Mouse (Mus musculus) spleen, adult 18-20 months (tissue): Measurements from ENCODE around the gene Nkain2.
"Not testable (repeated sequence)": the region's sequence is repeated elsewhere in the genome, so short reads cannot be mapped to it uniquely, and the experiment has no call there.

Experiments used
- DNase-seq, 2 experiments: peaks; one replicate each; pipeline ENCODE4 v3.0.0; 2022; ENCODE audit warnings: mixed read lengths in 2 of 2

Gene Nkain2

DNA sequence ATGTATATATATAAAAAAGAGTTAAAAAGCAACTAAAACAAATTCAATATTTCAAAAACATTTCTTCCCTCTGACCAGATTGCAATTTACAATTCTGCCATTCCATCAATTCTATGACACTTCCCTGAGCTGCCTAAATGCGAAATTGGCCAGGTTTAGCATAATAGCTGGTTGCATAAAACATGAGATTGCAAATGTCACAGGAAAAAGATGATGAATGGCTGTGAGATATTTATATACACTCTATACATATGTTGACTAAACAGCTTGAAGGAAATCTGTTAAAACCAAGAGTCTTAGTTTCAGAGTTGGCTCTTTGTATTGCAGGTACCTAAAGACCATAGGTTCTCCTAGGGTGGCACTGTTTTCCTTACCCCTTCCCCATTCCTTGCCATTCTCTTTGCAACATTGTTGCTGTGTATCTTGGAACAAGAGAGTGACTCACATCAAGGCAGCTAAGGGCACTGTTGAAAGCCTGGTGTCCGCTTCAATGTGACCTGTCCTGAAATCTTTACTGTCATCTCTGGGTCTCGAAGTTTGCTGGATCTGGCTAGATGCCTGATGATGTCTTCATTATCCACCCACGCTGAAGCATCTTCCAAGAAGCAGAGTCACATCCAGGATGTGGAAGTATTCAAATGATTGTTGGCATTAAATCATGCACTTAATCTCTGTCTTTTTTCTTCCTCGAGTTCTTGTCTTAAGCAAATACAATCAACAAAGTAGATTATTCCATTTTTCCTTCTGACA lies 837.5 kb downstream of the Nkain2 start:
- DNase-seq, result no peak

DNA sequence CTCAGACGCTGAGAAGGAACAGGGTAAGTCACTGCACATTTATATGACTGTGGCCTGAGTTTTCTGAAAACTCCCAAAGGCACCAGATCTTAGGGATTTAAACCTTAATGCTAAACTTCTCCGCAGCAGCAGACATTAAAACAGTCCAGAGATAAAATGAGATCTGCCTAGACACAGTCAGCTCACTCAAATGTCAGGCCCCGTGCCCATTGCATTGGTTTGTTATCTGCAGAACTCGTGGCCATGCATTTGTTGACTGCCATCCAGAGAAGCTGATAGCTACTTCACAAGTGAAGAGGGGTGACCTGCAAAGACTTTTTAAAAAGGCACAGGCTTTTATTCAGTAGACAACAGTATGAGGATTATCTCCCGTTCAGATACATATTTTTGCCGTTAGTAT lies 838.2 kb downstream of the Nkain2 start:
- DNase-seq, result no peak

DNA sequence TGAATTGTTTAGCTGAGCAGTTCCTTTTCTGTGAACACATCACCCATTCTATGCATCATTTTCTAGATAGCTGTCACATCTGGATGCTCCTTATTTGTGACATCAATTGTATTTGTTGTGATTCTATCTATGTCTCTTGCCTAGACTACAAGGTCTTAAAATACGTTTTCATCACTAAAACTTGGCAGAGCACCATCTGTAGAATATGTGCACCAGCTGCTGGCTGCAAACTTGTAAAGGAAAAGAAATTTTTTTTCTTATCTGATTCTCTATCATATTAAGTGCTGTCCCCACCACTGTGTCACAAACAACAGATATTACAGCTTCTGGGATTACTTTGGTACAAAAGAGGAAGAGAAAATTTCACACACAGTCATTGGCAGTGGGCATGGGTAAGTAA lies 860.3 kb downstream of the Nkain2 start:
- no peak for DNase-seq

DNA sequence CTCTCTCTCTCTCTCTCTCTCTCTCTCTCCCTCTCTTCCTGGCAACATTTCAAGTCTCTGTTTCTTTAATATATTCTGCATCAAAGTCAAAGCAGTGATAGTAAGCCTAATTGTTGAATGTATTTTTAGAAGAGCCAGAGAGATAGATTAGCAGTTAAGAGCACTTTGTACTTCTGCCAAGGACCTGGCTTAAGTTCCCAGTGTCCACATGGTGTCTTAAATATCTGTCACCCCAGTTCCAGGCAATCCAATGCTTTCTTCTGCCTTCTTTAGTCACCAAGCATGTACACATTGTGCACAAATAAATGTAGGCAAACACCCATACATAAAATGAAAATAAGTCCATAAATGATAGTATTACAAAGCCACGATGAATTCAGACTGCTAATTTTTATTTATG lies 871.9 kb downstream of the Nkain2 start:
- no peak for DNase-seq

DNA sequence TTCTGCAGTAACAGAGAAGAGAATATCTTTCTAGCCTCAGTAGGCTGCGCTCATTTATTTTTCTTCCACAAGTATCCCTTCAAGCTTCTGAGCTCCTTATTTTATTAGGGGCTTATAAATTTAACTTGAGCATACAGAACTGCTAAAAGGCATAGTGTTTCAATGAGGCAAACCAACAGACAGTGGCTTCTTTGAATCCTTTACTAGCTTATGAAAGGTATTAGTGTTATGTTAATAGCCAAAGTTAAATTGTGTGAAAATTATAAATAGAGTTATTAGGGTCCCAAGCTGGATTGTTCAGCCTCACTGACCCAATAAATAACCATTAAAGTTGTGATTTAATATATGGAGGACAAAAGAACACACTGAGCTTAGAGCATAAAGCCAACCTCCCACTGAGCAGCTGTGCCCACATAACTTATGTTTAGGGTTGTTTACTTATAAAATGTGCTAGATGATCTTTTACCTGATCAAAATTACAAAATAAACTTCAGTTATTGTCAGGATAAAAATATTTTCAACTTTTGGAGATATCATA lies 889.0 kb downstream of the Nkain2 start:
- no peak for DNase-seq

DNA sequence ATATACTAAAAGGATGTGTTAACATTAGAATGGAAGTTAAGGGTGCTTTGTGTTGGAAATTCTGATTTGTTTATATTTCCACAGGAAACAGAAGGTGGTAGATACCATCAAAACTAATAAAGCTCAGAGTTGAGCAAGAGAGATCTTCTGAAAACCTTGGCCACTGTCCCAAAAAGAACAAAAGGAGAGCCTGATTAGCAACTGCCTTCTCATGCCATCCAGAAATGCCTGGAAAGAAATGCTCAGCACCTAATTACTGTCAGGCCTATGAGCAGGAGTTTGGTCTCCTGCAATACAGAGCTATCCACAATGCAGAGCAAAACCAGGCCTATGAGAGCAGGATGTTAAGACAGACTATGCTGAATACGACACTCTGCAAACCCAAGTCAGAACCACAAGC lies 897.1 kb downstream of the Nkain2 start:
- DNase-seq, result no peak

DNA sequence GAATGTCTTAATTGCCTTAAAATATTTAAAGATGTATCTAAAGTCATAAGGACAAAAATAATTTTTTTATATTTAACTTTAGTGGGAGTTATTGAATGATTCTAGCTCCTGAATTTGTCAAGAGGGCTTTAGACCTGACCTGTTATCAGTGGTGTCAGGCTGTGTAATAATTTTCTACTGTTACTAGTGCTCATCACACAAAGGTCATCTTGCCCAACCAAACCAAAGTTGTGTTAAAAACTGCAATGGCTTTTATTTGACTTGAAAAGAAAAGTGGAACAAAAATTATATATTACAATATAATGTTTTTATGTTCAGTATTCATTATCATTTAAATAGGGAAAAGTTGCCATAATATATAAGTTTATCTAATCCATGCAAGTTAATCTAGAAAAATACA lies 911.9 kb downstream of the Nkain2 start:
- DNase-seq, result no peak

DNA sequence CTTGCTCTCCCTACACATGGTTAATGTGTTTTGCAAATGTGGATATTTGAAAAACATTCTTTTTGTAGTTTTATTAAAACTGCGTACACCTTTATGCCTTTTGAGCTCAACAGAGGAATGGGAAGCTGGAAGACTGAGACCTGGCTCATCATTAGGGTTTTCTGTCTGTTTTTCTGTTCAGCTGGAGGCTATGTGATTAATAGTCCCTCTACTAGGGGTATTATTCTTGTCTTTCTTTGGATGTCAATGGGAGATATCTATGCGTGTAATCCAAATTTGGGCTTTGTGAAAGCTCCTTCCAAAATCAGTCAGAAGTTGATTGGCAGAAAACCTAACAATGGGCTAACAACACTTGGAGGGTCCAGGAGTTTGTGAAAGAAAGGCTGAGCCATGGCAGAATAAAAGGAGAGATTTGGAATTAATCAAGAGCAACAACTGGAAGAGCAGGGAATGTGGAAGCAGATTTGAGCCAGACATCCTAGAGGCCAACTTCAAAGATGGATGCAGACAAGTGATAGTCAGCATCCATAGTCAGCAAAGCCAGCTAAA lies 943.0 kb downstream of the Nkain2 start:
- no peak for DNase-seq

DNA sequence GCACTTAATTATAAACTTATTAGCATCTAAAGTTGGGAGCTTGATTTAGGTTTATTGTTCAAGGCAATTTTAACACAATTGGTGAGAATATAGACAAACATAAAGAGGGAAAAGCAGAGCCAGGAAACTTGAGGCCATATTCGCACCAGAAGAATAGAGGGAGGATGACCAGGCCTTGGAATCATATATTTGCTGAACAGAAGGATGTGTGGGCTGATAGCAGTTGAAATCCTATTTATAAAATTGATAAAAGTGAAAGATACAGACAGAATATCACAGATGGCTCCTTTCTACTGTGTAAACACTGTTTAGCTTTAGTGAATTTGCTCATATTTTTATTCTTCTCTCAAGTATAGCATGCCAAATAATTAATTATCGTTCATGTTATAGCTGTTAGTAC lies 958.3 kb downstream of the Nkain2 start:
- no peak for DNase-seq

DNA sequence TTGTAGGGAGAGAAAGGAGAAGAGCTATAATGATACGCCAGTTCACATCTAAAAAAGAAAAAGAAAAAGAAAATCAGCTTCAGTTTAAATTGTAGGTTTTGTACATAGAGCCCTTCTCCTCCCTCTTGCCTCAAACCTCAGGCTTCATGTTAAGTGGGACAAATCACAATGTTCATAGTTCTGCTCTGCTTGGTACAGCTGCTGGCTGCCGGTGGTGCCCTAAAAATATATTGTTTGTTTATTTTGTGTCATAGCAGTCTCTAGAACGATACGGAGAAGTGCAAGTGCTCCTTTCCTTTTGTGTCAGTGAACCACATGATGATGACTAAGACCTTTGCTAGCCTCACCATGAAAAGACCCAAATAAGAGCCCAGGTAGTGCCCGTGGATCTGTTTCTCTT lies 962.6 kb downstream of the Nkain2 start:
- DNase-seq, result no peak

DNA sequence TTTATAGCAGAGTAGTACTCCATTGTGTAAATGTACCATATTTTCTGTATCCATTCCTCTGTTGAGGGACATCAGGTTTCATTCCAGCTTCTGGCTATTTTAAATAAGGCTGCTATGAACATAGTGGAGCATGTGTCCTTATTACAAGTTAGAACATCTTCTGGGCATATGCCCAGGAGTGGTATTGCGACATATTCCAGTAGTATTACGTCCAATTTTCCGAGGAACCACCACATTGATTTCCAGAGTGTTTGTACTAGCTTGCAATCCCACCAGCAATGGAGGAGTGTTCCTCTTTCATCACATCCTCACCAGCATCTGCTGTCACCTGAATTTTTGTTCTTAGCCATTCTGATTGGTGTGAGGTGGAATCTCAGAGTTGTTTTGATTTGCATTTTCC lies 969.4 kb downstream of the Nkain2 start:
- not testable (repeated sequence) for DNase-seq

DNA sequence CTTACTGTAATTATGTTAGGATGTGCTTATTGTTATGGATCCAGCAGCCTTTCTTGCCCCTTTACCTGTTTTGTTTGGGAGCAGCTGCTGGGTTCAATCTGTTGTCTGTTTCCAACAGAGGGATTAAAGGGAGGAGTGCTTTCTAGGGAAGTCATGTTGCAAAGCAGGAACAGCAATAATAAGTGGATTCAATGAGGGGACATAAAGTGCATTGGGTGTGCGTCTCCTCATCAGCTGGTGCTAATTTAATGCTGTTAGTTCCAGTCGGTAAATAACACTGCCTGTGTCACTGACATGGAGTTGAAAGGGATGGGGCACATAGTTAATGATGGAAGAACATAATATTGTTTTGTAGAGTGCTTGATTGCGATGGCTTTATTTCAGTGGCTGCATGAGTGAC lies 982.8 kb downstream of the Nkain2 start:
- DNase-seq, result no peak

DNA sequence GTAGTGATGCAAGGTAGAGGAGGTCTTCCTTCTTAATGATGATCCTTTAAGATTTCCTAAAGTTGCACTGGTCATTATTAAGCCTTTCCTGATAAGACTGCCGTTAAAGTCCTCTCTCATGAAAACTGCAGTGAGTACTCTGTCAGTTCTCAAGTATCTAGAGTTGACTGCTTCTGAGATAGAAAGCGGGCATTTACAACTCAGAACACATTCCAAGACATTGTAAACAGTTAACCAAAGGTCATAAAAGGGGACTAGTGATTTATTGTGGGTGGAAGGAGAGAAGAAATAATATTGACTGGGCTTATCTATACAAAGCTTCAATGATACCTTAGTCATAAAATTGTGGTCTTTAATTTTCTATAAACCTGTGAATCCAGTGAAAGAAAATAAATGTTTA lies 990.8 kb downstream of the Nkain2 start:
- DNase-seq, result no peak

DNA sequence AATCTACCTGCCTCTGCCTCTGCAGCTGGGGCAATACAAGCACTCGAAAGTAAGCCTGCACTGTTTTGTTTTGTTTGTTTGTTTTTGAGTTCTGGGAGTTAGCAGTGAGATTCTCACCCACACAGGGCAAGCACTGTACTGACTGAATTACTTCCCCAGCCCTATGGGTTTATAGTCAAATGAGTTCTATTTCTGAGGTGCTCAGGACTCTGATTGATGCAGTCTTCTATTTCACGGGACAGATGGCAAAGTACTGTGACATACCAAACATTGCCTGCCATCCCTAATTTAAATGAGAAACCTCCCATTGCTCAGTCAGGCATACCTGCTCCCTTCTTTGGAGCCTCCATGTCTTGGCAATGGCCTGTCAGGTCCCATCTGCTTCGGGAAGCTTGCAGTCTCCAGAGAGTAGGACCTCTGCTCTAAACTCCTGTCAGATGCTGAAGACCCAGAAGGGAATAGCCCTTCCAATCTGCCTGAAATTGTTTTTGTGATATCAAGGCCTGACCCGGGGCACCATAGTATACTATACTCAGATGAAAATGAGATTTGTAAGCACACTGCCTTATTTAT lies 1016.9 kb downstream of the Nkain2 start:
- DNase-seq, result no peak

DNA sequence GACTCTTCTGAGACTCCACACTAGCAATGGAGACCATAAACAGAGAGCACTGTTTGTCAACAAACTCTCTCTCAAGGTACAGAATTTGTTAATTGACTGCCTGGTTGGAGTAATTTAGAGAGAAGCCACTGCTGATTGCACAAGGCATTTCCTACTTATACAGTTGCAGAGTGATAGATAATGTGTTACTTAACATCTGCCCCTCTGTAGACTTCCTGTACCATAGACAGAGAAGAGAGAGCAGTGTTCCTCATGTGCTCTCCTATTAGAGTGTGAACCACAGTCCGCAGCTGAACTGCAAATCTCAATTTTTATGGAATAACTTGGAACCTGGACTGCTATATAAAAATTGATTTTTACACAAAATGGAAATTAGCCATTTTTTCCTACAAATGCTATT lies 1022.0 kb downstream of the Nkain2 start:
- no peak for DNase-seq

DNA sequence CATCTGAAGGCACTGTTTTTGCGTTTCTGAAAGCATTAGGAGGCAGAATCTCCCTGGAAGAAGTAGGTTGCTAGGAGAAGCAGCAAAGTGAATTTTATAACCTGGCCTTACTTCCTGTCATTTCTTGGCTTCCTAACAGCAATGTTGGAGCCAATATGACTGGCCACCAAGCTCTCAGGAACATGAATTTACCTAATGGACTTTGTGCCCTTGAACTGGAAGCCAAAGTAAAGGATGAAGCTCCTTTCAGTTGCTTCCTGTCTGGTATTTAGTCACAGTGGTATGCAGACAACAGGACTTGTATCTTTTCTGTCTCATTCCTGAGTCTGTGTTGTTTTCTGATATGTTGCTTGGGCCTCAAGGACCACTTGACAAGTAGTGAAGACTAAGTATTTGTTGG lies 1063.2 kb downstream of the Nkain2 start:
- DNase-seq, result no peak

DNA sequence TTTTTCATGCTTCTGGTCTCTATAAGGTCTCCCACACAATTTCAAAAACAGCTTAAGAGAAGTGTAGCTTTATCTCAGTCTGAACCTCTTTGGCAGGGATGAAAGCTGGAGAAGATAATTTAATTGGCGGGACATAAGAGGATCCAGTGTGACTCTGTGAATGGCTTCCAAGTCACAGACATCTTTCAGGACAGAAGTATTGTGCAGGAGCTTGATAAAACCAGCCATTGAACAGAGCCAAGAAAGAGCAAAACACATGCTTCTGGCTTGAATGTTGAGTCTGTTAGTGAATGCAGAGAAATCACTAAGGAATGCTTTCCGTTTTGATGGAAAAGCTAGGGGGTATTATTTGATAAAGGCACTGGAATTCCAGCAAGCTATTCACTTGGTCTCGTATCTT lies 1077.7 kb downstream of the Nkain2 start:
- no peak for DNase-seq

DNA sequence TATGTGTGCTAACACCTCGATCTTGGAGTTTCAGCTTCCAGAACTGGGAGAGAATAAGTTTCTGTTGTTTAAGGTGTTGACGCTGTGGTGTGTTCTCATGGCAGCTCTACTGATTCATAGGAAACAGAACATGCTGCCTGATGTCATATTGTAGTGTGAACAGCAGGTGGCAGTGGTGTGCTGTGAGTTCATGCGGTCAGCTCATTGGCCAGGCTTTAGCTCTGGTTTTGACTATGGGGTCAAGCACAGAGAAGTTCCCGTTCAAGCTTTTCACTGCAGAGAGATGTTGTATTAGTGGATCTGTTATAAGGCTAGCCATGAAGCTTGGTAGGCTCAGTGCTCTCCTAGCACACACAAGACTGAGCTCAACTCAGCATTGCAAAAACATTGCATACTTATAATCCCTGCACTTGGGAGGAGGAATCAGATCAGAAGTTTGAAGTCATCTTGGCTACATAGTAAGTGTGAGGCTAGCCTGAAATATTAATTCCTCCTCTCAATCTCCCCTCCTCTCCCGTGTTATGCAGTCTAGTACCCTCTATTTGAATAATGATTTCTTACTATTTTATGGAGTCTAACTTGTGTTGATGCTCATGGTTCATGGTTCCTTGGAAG lies 1147.7 kb downstream of the Nkain2 start:
- no peak for DNase-seq

DNA sequence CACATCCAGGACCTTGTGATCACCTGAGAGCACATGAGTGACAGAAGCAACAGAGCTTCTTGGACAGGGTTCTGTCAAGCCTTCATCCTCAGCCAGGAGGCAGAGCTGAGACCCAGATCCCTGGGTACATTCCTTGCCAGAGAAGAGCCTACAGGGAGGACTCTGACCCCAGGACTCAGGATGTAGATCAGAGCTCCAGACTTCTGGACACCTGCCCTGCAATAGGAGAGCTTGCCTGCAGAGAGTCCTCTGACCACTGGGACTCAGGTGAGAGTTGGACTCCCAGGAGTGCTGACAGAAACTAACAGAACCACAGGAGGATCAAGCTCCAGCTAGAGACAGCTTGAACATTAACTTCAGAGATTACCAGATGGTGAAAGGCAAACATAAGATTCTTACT lies 1162.2 kb downstream of the Nkain2 start:
- DNase-seq, result no peak

DNA sequence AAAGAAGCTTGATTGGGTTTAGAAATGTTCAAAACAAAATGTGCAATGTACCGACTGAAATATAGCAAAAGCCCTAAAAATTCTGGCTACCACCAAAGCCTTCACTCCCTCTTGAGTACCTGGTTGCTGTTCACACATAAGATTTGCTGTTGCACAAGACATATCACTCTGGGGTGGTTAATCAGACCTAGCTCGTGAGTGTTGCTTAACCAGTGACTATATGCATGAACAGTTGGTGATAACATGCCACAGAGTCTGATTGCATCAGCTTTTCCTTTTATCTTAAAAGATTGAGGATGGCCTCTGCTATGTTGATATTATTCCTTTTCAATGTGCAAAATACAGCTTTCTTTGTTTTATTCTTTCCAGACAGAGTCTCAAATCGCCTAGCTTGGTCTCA lies 1243.0 kb downstream of the Nkain2 start:
- no peak for DNase-seq

DNA sequence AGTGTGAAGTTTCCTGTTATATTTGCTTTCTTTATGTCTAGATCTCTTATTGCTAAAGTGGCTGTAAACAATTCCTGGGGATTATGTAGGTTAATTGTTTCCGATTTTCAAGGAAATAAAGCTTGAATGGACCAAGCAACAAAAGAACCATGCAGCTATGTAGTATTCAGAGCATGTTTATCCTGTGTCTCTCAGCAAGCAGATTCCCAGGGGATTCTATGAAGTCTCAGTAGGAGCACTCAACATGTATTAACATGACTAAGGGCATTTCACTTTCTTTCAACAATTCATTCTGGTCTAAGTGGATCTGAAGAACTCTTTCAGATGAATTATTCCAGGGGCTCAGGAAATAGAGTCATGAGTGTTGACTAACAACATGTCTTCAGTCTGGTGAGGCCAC lies 1244.2 kb downstream of the Nkain2 start:
- DNase-seq, result no peak
